Mouse (Mus musculus) left cerebral cortex, adult 18-20 months (tissue): Measurements from ENCODE around the gene Nup62. TPM values are rescaled to one million over a fixed set of nuclear protein-coding genes. Genes with fewer than 3 reads are reported as not detected.
"Not testable (repeated sequence)": the region's sequence is repeated elsewhere in the genome, so short reads cannot be mapped to it uniquely, and the experiment has no call there.

ENCODE experiments used
- DNase-seq, 2 experiments: peaks; one replicate each; pipeline ENCODE4 v3.0.0; 2021 to 2022; ENCODE audit warnings: low spot score in 2 of 2, mixed read lengths in 1 of 2
- microRNA-seq, 2 experiments: library from miRNA; unstranded; fragments of <30 nt; microRNA quantifications; one replicate each; pipeline ENCODE4 v1.2.0; 2021
- total RNA-seq, 2 experiments: library from RNA; stranded (reverse); gene quantifications; 2 replicates each; pipeline ENCODE4 v1.2.3; 2021

Gene Nup62
- total RNA-seq, 2 experiments from 2014 or later, result 33.0 to 38.1 TPM

- DNase-seq, result no peak
Observed at GRCm38 (mm10) chr7:44863210-44863609, 47.3 kb downstream of the Nup62 start.

GRCm38 (mm10) chr7:44863982-44864494 is 48.1 kb downstream of the Nup62 start:
- no peak for DNase-seq

GRCm38 (mm10) chr7:44864595-44865542 is 49.0 kb downstream of the Nup62 start:
- DNase-seq, result no peak

GRCm38 (mm10) chr7:44866276-44867009 is 50.6 kb downstream of the Nup62 start:
- DNase-seq, result no peak

DNA sequence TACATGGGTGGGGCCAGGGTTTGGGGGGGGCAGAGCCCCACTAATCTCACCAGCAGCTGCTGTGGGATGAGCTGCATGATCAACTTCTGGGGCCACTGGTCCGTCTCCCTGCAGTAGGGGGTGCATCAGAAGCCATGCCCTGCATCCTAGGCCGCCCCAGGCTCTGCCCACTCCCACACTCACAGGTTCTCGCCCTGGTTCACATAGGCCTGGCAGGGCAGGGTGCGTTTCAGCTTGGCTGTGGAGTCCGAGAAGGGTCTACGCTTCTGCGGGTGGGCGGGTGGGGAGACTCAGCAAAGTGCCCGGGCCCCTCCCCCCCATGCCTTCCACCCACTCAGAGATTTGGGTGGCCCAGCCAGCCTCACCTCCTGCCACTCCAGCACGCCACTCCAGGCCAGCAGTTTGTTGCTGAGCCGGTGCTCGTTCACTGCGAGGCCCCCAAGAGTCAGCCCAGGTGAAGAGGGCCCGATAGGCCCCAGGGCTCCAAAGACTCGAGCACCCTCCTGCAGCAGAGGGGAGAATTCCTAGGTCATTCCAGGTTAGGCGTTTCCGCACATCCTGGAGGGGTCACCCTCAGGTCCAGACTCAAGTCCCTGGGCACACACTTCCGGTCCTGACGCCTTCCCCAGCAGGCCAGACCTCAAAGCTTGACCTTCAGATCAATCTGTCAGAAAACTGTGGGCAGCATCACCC is 51.3 kb downstream of the Nup62 start:
- DNase-seq, result no peak

- no peak for DNase-seq
Observed at GRCm38 (mm10) chr7:44867802-44868201, 51.9 kb downstream of the Nup62 start.

GRCm38 (mm10) chr7:44868465-44868864 is 52.6 kb downstream of the Nup62 start:
- DNase-seq, result no peak

DNA sequence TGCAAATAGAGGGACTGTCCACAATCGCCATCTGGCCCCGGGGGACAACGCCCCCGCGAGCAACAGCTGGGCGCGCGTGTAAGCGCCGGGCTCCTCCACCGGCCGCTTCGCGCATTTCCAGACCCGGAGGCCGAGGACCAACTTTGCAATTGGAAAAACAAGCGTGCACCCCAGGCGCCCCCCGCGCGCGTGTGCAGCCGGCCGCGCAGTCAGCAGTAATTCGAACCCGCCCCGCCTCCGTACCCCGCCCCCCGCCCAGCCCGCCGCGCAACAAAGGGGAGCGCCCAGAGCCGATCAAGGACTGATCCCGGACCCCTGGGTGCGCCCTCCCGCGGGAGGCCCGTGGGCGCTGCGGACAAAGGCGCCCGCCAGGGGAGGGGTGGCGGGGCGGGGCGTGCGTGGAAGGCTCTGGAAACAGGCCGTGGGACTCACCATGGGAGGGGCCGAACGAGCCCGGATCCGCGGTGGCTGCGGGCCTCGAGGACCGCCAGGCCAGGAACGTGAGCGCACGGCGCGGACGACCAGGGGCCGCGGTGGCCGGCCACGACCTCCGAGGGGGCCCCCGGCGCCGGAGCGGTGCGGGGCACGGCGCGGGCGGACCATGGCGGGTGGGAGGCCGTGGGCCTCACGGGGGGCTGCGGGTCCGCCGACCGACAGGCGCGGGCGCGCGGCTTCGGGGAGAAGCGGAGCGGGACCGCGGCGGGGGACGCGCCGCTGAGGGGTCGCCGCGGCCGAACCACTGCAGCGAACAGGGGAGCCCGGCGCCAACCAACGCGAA is 53.2 kb downstream of the Nup62 start:
- DNase-seq, result peak; percentile 55 to 57

GRCm38 (mm10) chr7:44869697-44870528 is 54.0 kb downstream of the Nup62 start, which contains the start of gene Ptov1:
Gene Ptov1 (minus strand): TSS chr7:44869788.
- peak; percentile 90 to 96 for DNase-seq

GRCm38 (mm10) chr7:44870614-44871013 is 54.7 kb downstream of the Nup62 start:
- no peak for DNase-seq

- no peak for DNase-seq
Observed at GRCm38 (mm10) chr7:44871181-44871580, 55.3 kb downstream of the Nup62 start.

DNA sequence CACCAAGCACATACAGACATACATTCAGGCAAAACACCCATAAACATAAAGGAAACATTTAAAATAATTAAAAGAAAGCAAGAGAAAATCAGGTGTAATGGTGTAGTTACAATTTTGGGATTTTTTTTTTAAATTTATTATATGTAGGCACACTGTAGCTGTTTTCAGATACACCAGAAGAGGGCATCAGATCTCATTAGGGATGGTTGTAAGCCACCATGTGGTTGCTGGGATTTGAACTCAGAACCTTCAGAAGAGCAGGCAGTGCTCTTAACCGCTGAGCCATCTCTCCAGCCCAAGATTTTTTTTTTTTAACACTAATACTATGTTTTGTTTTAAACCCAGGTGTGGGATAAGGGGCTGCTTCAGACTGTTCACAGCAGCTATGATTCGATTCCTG is 55.9 kb downstream of the Nup62 start:
- DNase-seq, result not testable (repeated sequence)

- DNase-seq, result no peak
Observed at GRCm38 (mm10) chr7:44877833-44878232, 61.9 kb downstream of the Nup62 start.

Small RNA genes lying within 50 kb of the gene (microRNA-seq; reads per million reads assigned to microRNA genes)
- 0 reads per million in 2 experiments for gene Mir707

Other genes with a start within 250 kb of the Nup62 start
- under 1 TPM in 1 of 2 experiments, not detected in 1; 0.37 TPM for gene Napsa, start 243.7 kb upstream of the Nup62 start, total RNA-seq
- gene Kcnc3, start 225.4 kb upstream of the Nup62 start, total RNA-seq, result 100 to 1,000 TPM in 1 of 2 experiments, 10 to 100 TPM in 1; 94.5 to 111 TPM
- gene Myh14, start 145.2 kb upstream of the Nup62 start, total RNA-seq, result 10 to 100 TPM; 22.4 to 24.4 TPM
- not detected for gene Izumo2, start 107.3 kb upstream of the Nup62 start, total RNA-seq
- gene Vrk3, start 67.7 kb upstream of the Nup62 start, total RNA-seq, result 10 to 100 TPM; 25.5 to 26.5 TPM
- under 1 TPM; 0.23 to 0.89 TPM for gene Zfp473, start 65.0 kb upstream of the Nup62 start, total RNA-seq
- gene Il4i1, start 299 bp downstream of the Nup62 start, total RNA-seq, result 1 to 10 TPM; 1.8 to 2.3 TPM
- 10 to 100 TPM; 21.2 to 27.8 TPM for gene Atf5, start 570 bp downstream of the Nup62 start, total RNA-seq
- gene Akt1s1, start 32.9 kb downstream of the Nup62 start, total RNA-seq, result 10 to 100 TPM; 67.9 to 70.1 TPM
- gene Tbc1d17, start 33.0 kb downstream of the Nup62 start, total RNA-seq, result 10 to 100 TPM; 70.4 to 89.3 TPM
- gene Pnkp, start 41.1 kb downstream of the Nup62 start, total RNA-seq, result 10 to 100 TPM; 27.1 to 27.7 TPM
- gene Ptov1, start 53.7 kb downstream of the Nup62 start, total RNA-seq, result 100 to 1,000 TPM; 280 to 295 TPM
- 10 to 100 TPM; 85.9 to 94.9 TPM for gene Med25, start 76.6 kb downstream of the Nup62 start, total RNA-seq
- gene Fuz, start 80.0 kb downstream of the Nup62 start, total RNA-seq, result 10 to 100 TPM; 22.2 to 24.2 TPM
- gene Ap2a1, start 113.4 kb downstream of the Nup62 start, total RNA-seq, result 100 to 1,000 TPM; 328 to 355 TPM
- 1 to 10 TPM; 1.7 to 3.0 TPM for gene Tsks, start 127.1 kb downstream of the Nup62 start, total RNA-seq
- gene Cpt1c, start 158.8 kb downstream of the Nup62 start, total RNA-seq, result 10 to 100 TPM; 98.3 to 98.4 TPM
- gene Prmt1, start 170.5 kb downstream of the Nup62 start, total RNA-seq, result 100 to 1,000 TPM; 174 to 178 TPM
- 10 to 100 TPM; 35.2 to 41.9 TPM for gene Irf3, start 181.6 kb downstream of the Nup62 start, total RNA-seq
- gene Bcl2l12, start 182.6 kb downstream of the Nup62 start, total RNA-seq, result 1 to 10 TPM; 2.8 to 3.8 TPM
- 100 to 1,000 TPM; 159 to 163 TPM for gene Scaf1, start 200.3 kb downstream of the Nup62 start, total RNA-seq
- 10 to 100 TPM; 10.0 to 14.5 TPM for gene Rras, start 201.9 kb downstream of the Nup62 start, total RNA-seq
- 10 to 100 TPM; 63.3 to 67.5 TPM for gene Prr12, start 236.8 kb downstream of the Nup62 start, total RNA-seq
- gene Nosip, start 246.3 kb downstream of the Nup62 start, total RNA-seq, result 10 to 100 TPM; 51.9 to 59.7 TPM
- 1 to 10 TPM; 6.2 to 9.2 TPM for gene Prrg2, start 246.6 kb downstream of the Nup62 start, total RNA-seq